In genomic region chr9:59565600-59565999, GRCm38 (mm10) we compare ENCODE assay signal across 8 mouse cellular contexts. TPM values are rescaled to one million over a fixed set of nuclear protein-coding genes. Genes with fewer than 3 reads are reported as not detected.
DNase-seq lines count a peak whose midpoint lies in the region; ATAC-seq and TF ChIP-seq lines count a peak whose summit lies in the region.
"Had no signal": no experiment of that assay in that cellular context is flagged by ENCODE, and none has a peak within 500 bp of the region (broad histone marks: within the 10 kb centered on the region; RNA-seq: fewer than 3 reads in every experiment).

No protein-coding gene starts in this region.

- H3K9me3 ChIP-seq in ES-Bruce4 (replicated peaks; ENCODE audit: control insufficient read depth, insufficient read depth, low read length, poor library complexity, severe bottlenecking), result no peaks in the 10 kb centered on the region
- H3K9me3 ChIP-seq in heart, embryonic 11.5 days (replicated peaks; ENCODE audit: control insufficient read depth, low read length), result no peaks in the 10 kb centered on the region
- H3K9me3 ChIP-seq: megakaryocyte, embryonic 14.5 days had no signal

- H3K4me1 ChIP-seq in ES-Bruce4 (ENCODE audit: control insufficient read depth, insufficient read depth, low read length), result no peaks in the 10 kb centered on the region
- H3K4me1 ChIP-seq in heart, embryonic 11.5 days (ENCODE audit: control insufficient read depth, insufficient read depth, low read length), result no peaks in the 10 kb centered on the region
- H3K4me1 ChIP-seq in spleen, adult 2 months (ENCODE audit: control insufficient read depth, insufficient read depth, insufficient read length), result peaks cover 3% of the 10 kb centered on the region; the same call in 1 of the 2 replicates

- TF ChIP-seq CTCF in ES-Bruce4 (IDR thresholded peaks at IDR 0.05; ENCODE audit: low read depth, low read length), result peak; percentile 98
- TF ChIP-seq CTCF in spleen, adult 2 months (IDR thresholded peaks at IDR 0.05; ENCODE audit: extremely low read depth, insufficient read depth, insufficient read length, insufficient replicate concordance), result peak; percentile 91; the same call in 1 of the 2 replicates

- peaks cover 8% of the 10 kb centered on the region for H3K36me3 ChIP-seq in ES-Bruce4 (ENCODE audit: control insufficient read depth, insufficient read depth, low read length, poor library complexity, severe bottlenecking)
- 0 out of 2 replicates have a peak, but pooled peaks cover 7% of the 10 kb centered on the region for H3K36me3 ChIP-seq in heart, embryonic 11.5 days (ENCODE audit: control insufficient read depth, insufficient read depth, low read length)
- H3K36me3 ChIP-seq in spleen, adult 2 months (ENCODE audit: control insufficient read depth, insufficient read depth, low read length), result peaks cover 26% of the 10 kb centered on the region

- WGBS in heart, embryonic 11.5 days (ENCODE audit: insufficient replicate concordance), result 23% methylated on average over 4 of the region's 4 CpGs
- WGBS in spleen, adult 2 months, result 20% methylated on average over 4 of the region's 4 CpGs

- no peak for TF ChIP-seq POLR2A in ES-Bruce4 (IDR thresholded peaks at IDR 0.05; ENCODE audit: insufficient read depth, low read length)
- no peak for TF ChIP-seq POLR2A in spleen, adult 2 months (IDR thresholded peaks at IDR 0.05; ENCODE audit: low read depth, low read length)

- DNase-seq in ZHBTc4 (ENCODE audit: low read depth, low spot score), result peak; percentile 96
- DNase-seq in embryo, embryonic 10 days (ENCODE audit: low spot score), result peak; percentile 89
- peak; percentile 52 to 59 for DNase-seq in layer of hippocampus, postnatal 14 days (ENCODE audit: low spot score in 2 of 2)
- DNase-seq in spleen, adult 2 months (ENCODE audit: low read depth in 1 of 2, low spot score in 2 of 2), result peak; percentile 57 to 83

- H3K4me2 ChIP-seq in heart, embryonic 11.5 days, result no peak overlapping the region

- no peak for TF ChIP-seq EP300 in ES-Bruce4 (IDR thresholded peaks at IDR 0.05; ENCODE audit: insufficient read depth, low read depth, low read length)

- H3K27ac ChIP-seq in ES-Bruce4 (ENCODE audit: insufficient read depth, low read length), result no peak overlapping the region
- no peak overlapping the region for H3K27ac ChIP-seq in heart, embryonic 11.5 days (ENCODE audit: low read depth, low read length)
- H3K27ac ChIP-seq in spleen, adult 2 months (ENCODE audit: insufficient read depth, low read length), result no peak overlapping the region

- no peak overlapping the region for H3K9ac ChIP-seq in ES-Bruce4 (ENCODE audit: low read depth, poor library complexity, severe bottlenecking)
- no peak overlapping the region for H3K9ac ChIP-seq in heart, embryonic 11.5 days (ENCODE audit: low read depth, low read length)

- H3K27me3 ChIP-seq in ES-Bruce4 (ENCODE audit: control insufficient read depth, insufficient read depth, low read length, poor library complexity, severe bottlenecking), result peaks cover 3% of the 10 kb centered on the region
- H3K27me3 ChIP-seq in heart, embryonic 11.5 days (ENCODE audit: control insufficient read depth, insufficient read depth, low read length), result no peaks in the 10 kb centered on the region
- H3K27me3 ChIP-seq in spleen, adult 2 months (ENCODE audit: control insufficient read depth, insufficient read depth, low read length), result no peaks in the 10 kb centered on the region

- 0 out of 2 replicates have a peak, but pooled peaks have one; percentile 46 for ATAC-seq in heart, embryonic 11.5 days (replicated peaks; ENCODE audit: insufficient number of reproducible peaks, low FRiP score, low TSS enrichment)
- ATAC-seq in megakaryocyte-erythroid progenitor cell, adult 5-6 weeks (replicated peaks; ENCODE audit: low FRiP score, low TSS enrichment, poor library complexity, severe bottlenecking), result peak; percentile 83

- no peak overlapping the region for H3K4me3 ChIP-seq in ES-Bruce4 (ENCODE audit: low read depth, low read length)
- no peak overlapping the region for H3K4me3 ChIP-seq in heart, embryonic 11.5 days (ENCODE audit: low read depth, low read length)
- no peak overlapping the region for H3K4me3 ChIP-seq in spleen, adult 2 months (ENCODE audit: extremely low read depth, insufficient read depth, insufficient read length)
- H3K4me3 ChIP-seq: megakaryocyte, embryonic 14.5 days had no signal

RNA-seq across cellular contexts. Expression of gene Celf6, which starts 12.1 kb away (rescaled TPM):
- 0.64 TPM in 1 of 2 replicates, not detected in the other for polyA plus RNA-seq in ES-Bruce4 (2011; ENCODE audit: insufficient read depth, insufficient read length, low read depth, missing spikeins)
- 0.07 and 0.23 TPM in 2 replicates for polyA plus RNA-seq in heart, embryonic 11.5 days (2014; fragmentation: Nextera tagmentation; extraction: Ambion mirVana)
- total RNA-seq in layer of hippocampus, postnatal 14 days (2021), result 10 to 100 TPM; 26.7 to 33.8 TPM
- not detected in 2 replicates for total RNA-seq in megakaryocyte-erythroid progenitor cell, adult 5-6 weeks (2014; fragmentation: Nextera tagmentation)
- not detected in 2 replicates for total RNA-seq in megakaryocyte-erythroid progenitor cell, adult 5-6 weeks (2017)
- 0.07 TPM in 1 of 2 replicates, not detected in the other for polyA plus RNA-seq in spleen, adult 2 months (2012; rRNA removed)

RNA-seq across cellular contexts. Expression of gene Tmem202, which starts 26.0 kb away (rescaled TPM):
- not detected in 2 replicates for polyA plus RNA-seq in ES-Bruce4 (2011; ENCODE audit: insufficient read depth, insufficient read length, low read depth, missing spikeins)
- 0.39 and 0.41 TPM in 2 replicates for polyA plus RNA-seq in heart, embryonic 11.5 days (2014; fragmentation: Nextera tagmentation; extraction: Ambion mirVana)
- 1 to 10 TPM; 2.4 to 2.7 TPM for total RNA-seq in layer of hippocampus, postnatal 14 days (2021)
- not detected in 2 replicates for total RNA-seq in megakaryocyte-erythroid progenitor cell, adult 5-6 weeks (2014; fragmentation: Nextera tagmentation)
- not detected in 2 replicates for total RNA-seq in megakaryocyte-erythroid progenitor cell, adult 5-6 weeks (2017)
- polyA plus RNA-seq in spleen, adult 2 months (2012; rRNA removed), result 0.50 and 1.0 TPM in 2 replicates

RNA-seq across cellular contexts. Expression of gene Hexa, which starts 26.3 kb away (rescaled TPM):
- 75.6 and 81.1 TPM in 2 replicates for polyA plus RNA-seq in ES-Bruce4 (2011; ENCODE audit: insufficient read depth, insufficient read length, low read depth, missing spikeins)
- 67.1 and 76.9 TPM in 2 replicates for polyA plus RNA-seq in heart, embryonic 11.5 days (2014; fragmentation: Nextera tagmentation; extraction: Ambion mirVana)
- total RNA-seq in layer of hippocampus, postnatal 14 days (2021), result 10 to 100 TPM; 32.6 to 39.1 TPM
- total RNA-seq in megakaryocyte-erythroid progenitor cell, adult 5-6 weeks (2014; fragmentation: Nextera tagmentation), result 16.6 and 23.9 TPM in 2 replicates
- total RNA-seq in megakaryocyte-erythroid progenitor cell, adult 5-6 weeks (2017), result 25.4 and 28.7 TPM in 2 replicates
- 72.4 and 89.5 TPM in 2 replicates for polyA plus RNA-seq in spleen, adult 2 months (2012; rRNA removed)

RNA-seq across cellular contexts. Expression of gene Parp6, which starts 51.5 kb away (rescaled TPM):
- polyA plus RNA-seq in ES-Bruce4 (2011; ENCODE audit: insufficient read depth, insufficient read length, low read depth, missing spikeins), result 28.3 and 30.9 TPM in 2 replicates
- polyA plus RNA-seq in heart, embryonic 11.5 days (2014; fragmentation: Nextera tagmentation; extraction: Ambion mirVana), result 19.2 and 21.7 TPM in 2 replicates
- 100 to 1,000 TPM; 155 to 171 TPM for total RNA-seq in layer of hippocampus, postnatal 14 days (2021)
- total RNA-seq in megakaryocyte-erythroid progenitor cell, adult 5-6 weeks (2014; fragmentation: Nextera tagmentation), result 27.1 and 39.6 TPM in 2 replicates
- 19.8 and 34.7 TPM in 2 replicates for total RNA-seq in megakaryocyte-erythroid progenitor cell, adult 5-6 weeks (2017)
- 15.6 and 16.3 TPM in 2 replicates for polyA plus RNA-seq in spleen, adult 2 months (2012; rRNA removed)
